Mouse (Mus musculus): ENCODE results near the gene Camta1.
A peak's percentile ranks its signal among the peaks of the same experiment; 100 is the strongest.

Camta1 gene

DNA sequence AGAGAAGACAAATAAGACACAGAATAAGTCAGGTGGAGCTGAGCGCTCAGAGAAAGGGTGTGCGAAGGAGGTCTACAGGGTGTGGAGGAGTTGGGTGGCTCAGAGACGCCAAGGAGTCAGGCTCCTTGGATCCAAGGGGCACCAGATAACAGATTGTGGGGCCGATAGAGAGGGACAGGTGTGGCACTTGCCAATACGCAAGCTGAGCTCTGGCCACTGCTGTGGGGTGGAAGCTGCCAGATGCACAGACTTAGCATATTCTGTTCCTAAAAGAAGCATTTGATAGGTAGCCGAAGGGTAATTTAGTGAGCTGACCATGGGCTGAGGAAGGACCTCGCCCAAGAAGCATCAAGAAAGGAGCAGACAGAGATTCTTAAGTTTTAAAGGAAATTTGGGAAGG lies 177.1 kb downstream of the Camta1 start:
- DNase-seq (ENCODE audit: low spot score), result no peak

DNA sequence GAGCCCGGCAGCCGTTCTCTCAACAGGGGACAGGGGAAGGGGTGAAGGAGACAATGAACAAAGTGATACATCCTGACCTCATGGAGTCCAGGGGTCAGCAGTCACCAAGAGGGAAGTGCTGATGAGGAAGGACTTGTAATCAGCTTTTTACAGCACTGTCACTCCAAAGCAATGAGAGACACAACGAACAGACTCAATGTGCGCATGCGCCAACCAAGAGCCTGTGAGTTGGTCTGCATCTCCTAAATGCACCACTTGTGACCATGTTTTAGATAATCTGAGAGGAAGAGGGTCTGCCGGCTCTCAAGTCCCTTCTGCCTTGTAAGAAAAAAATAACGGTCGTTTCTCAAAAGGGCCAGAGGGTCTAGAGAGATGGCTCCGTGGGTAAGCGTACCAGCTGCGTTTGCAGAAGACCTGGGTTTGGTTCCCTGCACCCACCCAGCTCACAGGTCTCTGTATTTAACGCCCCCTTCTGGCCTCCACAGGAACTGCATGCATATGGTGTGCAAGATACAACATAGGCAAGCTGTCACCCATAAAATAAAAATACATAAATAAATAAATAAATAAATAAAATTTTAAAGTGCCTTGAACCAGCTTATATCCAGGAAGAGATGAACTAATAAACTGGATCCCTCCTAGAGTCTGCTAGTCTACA lies 178.7 kb downstream of the Camta1 start:
- DNase-seq (ENCODE audit: low spot score), result no peak

DNA sequence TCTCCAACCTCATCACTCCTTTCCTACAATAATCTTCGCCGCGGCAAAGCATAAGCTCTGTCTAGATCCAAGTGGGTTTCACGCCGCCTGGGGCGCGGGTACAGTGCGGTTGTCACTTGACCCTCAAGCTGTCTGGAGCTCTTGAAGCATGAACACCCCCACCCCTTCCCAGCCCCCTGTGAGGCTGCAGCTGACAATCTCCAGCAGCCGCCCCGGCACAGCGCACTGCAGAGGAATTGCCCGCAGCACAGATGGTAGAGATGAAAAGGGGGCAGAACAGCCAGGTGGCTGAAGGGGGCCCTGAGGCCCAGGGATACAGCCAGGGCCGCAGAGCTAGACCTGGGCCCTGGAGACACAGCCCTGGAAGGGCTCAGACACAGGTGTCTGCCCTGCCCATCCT lies 189.2 kb downstream of the Camta1 start:
- DNase-seq (ENCODE audit: low spot score), result no peak

GRCm38 (mm10) chr4:151666411-151666901 lies 195.2 kb downstream of the Camta1 start:
- DNase-seq (ENCODE audit: low spot score), result no peak

DNA sequence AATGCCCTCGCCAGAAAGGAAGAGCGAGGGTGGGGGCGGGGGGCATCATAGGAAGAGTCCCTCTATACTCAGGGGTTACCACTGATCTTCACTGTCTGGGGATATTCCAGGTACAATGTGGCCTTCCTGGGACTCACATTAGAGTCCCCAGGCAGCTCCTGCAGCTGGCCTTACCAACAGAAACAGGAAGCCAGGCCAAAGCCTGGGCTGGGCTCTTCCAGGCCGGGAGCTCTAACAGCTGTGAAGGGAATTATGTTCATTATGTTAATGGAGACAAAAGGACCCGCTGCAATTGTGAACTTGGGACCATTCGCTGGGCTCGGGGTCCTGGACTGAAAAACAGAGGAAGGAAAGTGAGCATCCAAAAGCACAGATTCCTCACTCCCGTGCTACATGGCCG lies 200.2 kb downstream of the Camta1 start:
- no peak for DNase-seq (ENCODE audit: low spot score)

- no peak for DNase-seq (ENCODE audit: low spot score)
These were observed 205.2 kb downstream of the Camta1 start for GRCm38 (mm10) chr4:151656427-151656826.

GRCm38 (mm10) chr4:151655637-151656385 lies 205.9 kb downstream of the Camta1 start:
- DNase-seq (ENCODE audit: low spot score), result no peak

DNA sequence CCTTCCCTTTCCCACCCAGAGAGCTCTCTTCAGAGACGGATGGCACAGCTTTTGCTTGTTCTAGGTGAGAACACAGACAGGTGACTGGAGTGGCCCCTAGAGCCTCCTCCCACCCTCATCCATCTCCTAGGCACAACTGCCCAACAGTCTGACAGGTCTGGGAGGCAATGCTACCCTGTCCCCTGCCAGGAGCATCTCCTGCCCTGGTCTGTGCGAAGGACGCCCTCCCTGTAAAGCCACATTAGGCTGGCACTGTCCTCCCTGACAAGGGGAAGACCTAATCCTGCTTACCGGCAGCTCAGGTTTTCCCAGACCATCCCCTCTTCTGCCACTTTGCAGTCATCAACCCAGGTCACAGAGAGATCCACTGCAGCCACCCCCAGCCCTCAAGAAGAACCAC lies 206.4 kb downstream of the Camta1 start:
- DNase-seq (ENCODE audit: low spot score), result no peak

DNA sequence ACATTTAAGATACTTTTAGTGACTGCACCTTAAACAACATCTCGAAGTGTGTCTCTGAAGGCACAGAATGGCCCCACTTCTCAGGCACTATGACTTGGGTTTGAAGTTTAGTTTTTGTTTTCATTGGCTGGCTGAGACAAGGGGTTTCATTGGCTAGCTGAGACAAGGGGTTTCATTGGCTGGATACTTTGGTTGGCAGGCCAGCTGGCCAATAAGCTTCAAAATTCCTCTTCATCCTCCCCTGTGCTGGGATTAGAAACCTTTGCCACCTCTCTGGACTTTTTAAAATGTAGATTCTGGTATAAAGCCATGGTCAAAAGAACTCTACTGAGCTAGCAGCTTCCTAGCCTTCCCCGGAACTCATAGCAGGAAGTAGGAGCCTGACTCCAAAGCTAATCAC lies 219.3 kb downstream of the Camta1 start:
- no peak for DNase-seq (ENCODE audit: low spot score)

GRCm38 (mm10) chr4:151640971-151641370 lies 220.7 kb downstream of the Camta1 start:
- DNase-seq (ENCODE audit: low spot score), result no peak

GRCm38 (mm10) chr4:151638941-151639340 lies 222.7 kb downstream of the Camta1 start:
- peak; percentile 5 for DNase-seq (ENCODE audit: low spot score)

DNA sequence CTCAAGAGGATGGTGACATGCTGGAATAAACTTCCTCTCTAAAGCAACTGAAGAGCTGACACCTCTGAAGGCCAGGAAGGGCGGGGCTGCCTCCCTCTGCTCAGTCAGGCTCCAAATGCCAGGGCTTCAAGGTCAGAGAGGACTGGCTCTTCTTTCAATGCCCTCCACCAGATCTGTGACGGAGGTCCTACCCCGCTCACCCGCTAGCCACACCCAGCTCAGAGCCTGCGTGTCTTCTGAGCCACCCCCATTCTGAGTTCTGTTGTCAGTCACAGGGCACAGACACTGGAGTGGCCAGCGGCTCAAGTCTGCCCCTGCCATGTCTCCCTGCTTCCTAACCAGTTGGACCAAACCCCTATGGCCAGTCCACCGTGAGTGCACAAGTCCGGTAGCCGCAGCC lies 224.3 kb downstream of the Camta1 start:
- no peak for DNase-seq (ENCODE audit: low spot score)

GRCm38 (mm10) chr4:151634771-151635170 lies 226.9 kb downstream of the Camta1 start:
- no peak for DNase-seq (ENCODE audit: low spot score)

- DNase-seq (ENCODE audit: low spot score), result no peak
These were observed 227.9 kb downstream of the Camta1 start for GRCm38 (mm10) chr4:151633795-151634194.

DNA sequence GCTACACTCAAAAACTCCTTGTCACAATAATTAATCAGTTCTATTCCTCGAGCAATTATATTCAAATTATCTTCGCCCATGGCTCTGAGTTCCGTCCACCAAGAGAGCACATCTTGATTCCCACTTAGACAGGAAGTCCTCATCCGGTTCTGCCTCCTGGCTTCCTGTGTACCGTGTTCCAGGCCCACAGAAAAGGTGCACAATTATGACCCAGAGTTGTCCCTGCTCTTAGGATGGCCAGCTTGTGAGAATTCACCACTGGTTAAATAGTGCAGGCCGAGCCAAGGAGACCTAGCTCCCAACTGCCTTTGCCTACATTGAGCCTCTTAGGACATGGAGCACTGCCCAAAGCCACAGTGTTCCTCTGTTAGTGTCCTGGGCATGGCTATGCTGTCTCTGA lies 229.4 kb downstream of the Camta1 start:
- DNase-seq (ENCODE audit: low spot score), result no peak

GRCm38 (mm10) chr4:151630664-151631063 lies 231.0 kb downstream of the Camta1 start:
- DNase-seq (ENCODE audit: low spot score), result no peak

DNA sequence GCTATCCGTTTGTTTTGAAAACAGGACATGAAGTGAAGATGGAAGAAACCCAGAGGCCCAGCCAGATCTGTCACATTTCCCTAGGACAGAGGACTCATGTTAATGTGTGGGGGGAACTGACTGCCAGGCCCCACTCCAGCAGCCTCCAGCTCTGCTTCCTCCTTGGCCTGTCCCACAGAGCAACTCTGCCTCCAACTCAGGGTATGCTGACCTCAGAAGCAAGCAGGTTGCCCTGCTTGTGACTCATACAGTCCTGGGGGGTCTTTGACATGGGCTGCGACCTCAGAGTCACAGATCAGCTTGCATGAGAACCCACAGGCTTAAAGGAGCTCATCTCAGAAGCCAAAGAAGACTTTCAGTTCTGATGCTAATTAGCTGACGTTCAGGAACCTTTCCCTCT lies 231.4 kb downstream of the Camta1 start:
- DNase-seq (ENCODE audit: low spot score), result no peak

- no peak for DNase-seq (ENCODE audit: low spot score)
These were observed 242.1 kb downstream of the Camta1 start for GRCm38 (mm10) chr4:151619541-151620016.

DNA sequence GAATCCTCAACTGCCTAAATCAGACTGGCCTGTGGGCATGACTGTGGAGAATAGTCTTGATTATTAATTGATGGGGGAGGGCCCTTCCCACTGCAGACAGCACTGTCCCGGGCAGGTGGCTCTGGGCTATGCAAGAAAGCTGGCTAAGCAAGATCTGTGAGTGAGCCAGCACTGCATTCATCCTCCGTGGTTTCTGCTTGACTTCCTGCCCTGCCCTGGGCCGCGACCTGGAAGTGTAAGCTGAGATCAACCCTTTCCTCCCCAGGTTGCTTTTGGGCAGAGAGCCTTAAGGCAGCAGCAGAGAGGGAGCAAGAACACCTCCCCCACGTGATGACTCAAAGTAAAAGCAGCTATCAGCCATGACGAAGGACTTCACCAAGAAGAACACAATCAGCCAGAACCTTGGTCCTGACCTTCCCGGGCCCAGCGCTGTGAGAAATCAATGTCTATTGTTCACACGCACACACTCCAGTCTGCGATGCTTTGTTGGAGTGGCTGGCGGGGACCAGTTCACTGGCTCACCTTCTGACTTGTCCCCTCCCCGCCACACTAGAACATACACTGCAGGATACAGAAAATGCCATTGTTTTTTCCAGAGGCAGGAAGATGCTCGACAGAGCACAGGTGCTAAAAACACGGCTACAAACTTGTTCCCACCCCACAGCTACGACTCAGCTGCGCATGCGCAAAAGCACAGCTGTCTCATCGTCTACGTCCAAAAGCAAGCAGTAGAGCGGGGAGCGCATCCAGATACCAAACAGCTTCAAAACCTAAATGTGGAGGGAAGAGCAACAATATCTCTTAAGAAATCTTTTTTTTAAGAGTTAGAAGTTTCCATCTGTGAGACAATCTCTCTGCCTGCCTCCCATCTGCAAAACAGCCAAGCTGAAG lies 243.0 kb downstream of the Camta1 start:
- DNase-seq (ENCODE audit: low spot score), result no peak

DNA sequence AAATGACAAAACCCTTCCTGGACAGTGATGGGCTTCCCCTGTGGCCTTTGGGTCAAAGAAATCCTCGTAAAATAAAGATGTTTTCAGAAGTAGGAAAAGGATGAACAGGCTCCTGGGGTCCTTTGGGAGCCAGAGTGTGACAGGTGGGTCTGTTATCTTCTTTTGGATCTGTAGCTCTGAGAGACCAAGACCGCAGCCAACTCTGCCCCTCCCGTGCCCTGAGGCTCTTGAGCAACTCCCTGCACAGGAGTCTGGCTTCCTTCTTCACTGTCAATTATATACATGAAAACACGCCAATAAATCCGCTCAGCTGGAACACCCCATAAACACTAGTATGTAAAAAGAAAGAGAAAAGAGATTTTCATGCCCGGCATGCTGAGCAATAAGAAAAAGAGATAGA lies 250.1 kb downstream of the Camta1 start:
- DNase-seq (ENCODE audit: low spot score), result no peak

DNA sequence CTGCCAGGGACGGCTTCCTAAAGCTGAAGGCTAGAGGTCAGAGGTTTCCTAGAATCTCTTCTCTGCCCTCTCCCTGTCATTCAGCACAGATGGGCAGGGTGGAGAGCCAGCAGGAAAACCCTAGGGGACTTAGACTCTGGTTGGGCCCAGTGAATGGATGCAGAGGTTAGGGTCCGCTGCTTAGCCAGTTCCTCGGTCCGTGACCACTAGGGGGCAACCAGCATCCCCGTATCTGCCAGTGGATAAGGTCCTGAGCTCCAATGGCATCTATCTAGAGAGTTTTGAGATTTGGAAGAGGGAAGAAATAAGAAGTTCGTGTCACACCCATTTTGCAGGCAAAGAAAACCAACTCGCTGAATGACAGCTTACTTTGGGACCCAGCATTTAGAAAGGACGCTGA lies 251.4 kb downstream of the Camta1 start:
- DNase-seq (ENCODE audit: low spot score), result peak; percentile 13

- DNase-seq (ENCODE audit: low spot score), result peak; percentile 5
These were observed 256.8 kb downstream of the Camta1 start for GRCm38 (mm10) chr4:151604907-151605306.

Data from lung, postnatal 25 days (tissue).